Mouse (Mus musculus) heart, postnatal 0 days (tissue): ENCODE results near the gene Tbl1x. TPM values are rescaled to one million over a fixed set of nuclear protein-coding genes. Genes with fewer than 3 reads are reported as not detected.
A peak's percentile ranks its signal among the peaks of the same experiment; 100 is the strongest.

Source experiments
- ATAC-seq: fragments of 200-750 bp; cut with Nextera tagmentation; 2 replicates; pipeline ENCODE4 v1.8.0; 2017; ENCODE audit warnings: low read depth, moderate number of reproducible peaks, moderate library complexity; ENCODE audit not compliant: insufficient read depth
- DNase-seq: peaks from one replicate; pipeline ENCODE4 v3.0.0-alpha.2; 2016; ENCODE audit warnings: low spot score
- H3K27ac ChIP-seq: fragments of 300-500 bp; sonication (generic); 2 replicates; pipeline ENCODE4 v1.5.1; 2014; ENCODE audit warnings: low read depth, mild to moderate bottlenecking
- H3K27me3 ChIP-seq: fragments of 300-500 bp; sonication (generic); 2 replicates; pipeline ENCODE4 v1.6.1; 2014; ENCODE audit warnings: low read length, mixed read lengths; ENCODE audit not compliant: control insufficient read depth, insufficient read depth
- H3K36me3 ChIP-seq: fragments of 300-500 bp; sonication (generic); replicated peaks from 2 replicates; pipeline ENCODE4 v1.6.1; 2014; ENCODE audit warnings: low read length, mixed read lengths; ENCODE audit not compliant: control insufficient read depth, insufficient read depth
- H3K4me1 ChIP-seq: fragments of 300-500 bp; sonication (generic); 2 replicates; pipeline ENCODE4 v1.6.1; 2014; ENCODE audit warnings: antibody characterized with exemption; ENCODE audit not compliant: control insufficient read depth, insufficient read depth
- H3K4me2 ChIP-seq: fragments of 300-500 bp; sonication (generic); 2 replicates; pipeline ENCODE4 v1.6.1; 2014; ENCODE audit warnings: low read depth, mild to moderate bottlenecking, low read length, moderate library complexity
- H3K4me3 ChIP-seq: fragments of 300-500 bp; sonication (generic); 2 replicates; pipeline ENCODE4 v1.5.1; 2014; ENCODE audit warnings: low read depth, low read length
- H3K9ac ChIP-seq: fragments of 300-500 bp; sonication (generic); replicated peaks from 2 replicates; pipeline ENCODE4 v1.6.1; 2014; ENCODE audit warnings: low read depth, low read length, mixed read lengths
- H3K9me3 ChIP-seq: fragments of 300-500 bp; sonication (generic); replicated peaks from 2 replicates; pipeline ENCODE4 v1.6.1; 2016; ENCODE audit warnings: low read length; ENCODE audit not compliant: control insufficient read depth
- CTCF ChIP-seq: IDR thresholded peaks from 2 replicates; pipeline ENCODE4 v1.5.1; 2016; ENCODE audit warnings: antibody characterized with exemption, control low read depth, low read depth
- EP300 ChIP-seq: IDR thresholded peaks from 2 replicates; pipeline ENCODE4 v1.6.1; 2016; ENCODE audit warnings: antibody characterized with exemption, low read depth
- WGBS: fragments of 180-500 bp; shearing (Covaris S2); extraction: QIAGEN DNeasy Blood & Tissue Kit; methylation state at CpG from one replicate; pipeline ENCODE4 v1.1.7; 2014; 5-methylcytosine and 5-hydroxymethylcytosine counted together
- polyA plus RNA-seq: library from polyadenylated mRNA; unstranded; fragments of >200 nt; fragmentation: Nextera tagmentation; extraction: Ambion mirVana; gene quantifications from 2 replicates; pipeline ENCODE4 v1.2.1, GENCODE M21; 2015
- total RNA-seq: library from RNA; depleted of rRNA; stranded (reverse); fragments of >200 nt; gene quantifications from 2 replicates; pipeline ENCODE4 v1.2.3, GENCODE M21; 2014; ENCODE audit warnings: low replicate concordance

The Tbl1x gene
- total and polyA plus RNA-seq, 2 experiments from 2014 or later, result 34.1 to 64.4 TPM

DNA sequence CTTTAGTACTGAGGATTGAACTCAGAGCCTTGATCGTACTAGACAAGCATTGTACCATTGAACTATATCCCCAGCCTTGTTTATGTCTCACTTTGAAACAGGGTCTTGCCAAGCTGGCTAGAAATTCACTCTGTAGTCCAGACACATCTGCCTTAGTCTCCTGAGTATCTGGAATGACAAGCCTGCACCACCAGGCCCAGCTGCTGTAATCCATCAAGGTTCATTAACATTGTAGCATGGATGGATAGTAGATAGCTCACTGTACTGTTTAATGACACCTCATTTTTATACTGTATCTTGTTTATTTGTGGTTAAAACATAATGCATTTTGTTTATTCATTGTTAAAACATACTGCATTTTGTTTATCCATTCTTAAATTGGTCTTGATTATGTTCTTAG, 62.9 kb downstream of the Tbl1x start:
- Histone ChIP-seq H3K27me3 (no peaks in the 10 kb centered on the region), H3K4me2 (no peak overlapping the region), H3K9me3 (no peaks in the 10 kb centered on the region), H3K4me1 (peaks cover 6% of the 10 kb centered on the region; the same call in 1 of the 2 replicates), H3K27ac (no peak overlapping the region), H3K9ac (no peak overlapping the region), H3K4me3 (no peak overlapping the region), H3K36me3 (no peaks in the 10 kb centered on the region)
- WGBS, result 80% methylated on average over 1 of the region's 1 CpGs
- TF ChIP-seq CTCF (no peak), EP300 (no peak)
- DNase-seq (no peak), ATAC-seq (no peak)

DNA sequence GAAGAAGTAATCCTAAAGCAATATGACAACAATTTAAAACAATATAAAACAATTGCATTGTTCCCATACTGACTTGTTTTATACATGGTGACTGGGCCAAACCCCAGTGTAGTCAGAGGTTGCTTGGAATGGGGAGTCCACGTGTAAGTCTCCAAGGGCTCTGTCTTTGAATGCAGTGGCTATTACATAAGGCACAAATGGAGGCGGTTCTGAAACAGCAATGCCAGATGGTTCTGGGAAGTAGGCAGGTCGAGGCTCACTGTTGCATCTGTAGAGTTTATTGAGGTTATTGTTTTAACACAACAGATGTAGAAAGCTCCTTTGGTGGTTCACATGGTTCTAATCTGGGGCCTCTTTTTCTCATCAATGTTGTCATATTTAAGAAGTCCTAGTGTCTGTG, 66.3 kb downstream of the Tbl1x start:
- H3K9ac ChIP-seq, result no peak overlapping the region
- no peak for TF ChIP-seq EP300
- no peak for TF ChIP-seq CTCF
- DNase-seq, result no peak
- H3K4me1 ChIP-seq, result peaks cover 9% of the 10 kb centered on the region
- WGBS, result 70% methylated on average over 3 of the region's 3 CpGs
- H3K4me2 ChIP-seq, result no peak overlapping the region
- H3K27me3 ChIP-seq, result no peaks in the 10 kb centered on the region
- no peak for ATAC-seq
- H3K27ac ChIP-seq, result no peak overlapping the region
- no peaks in the 10 kb centered on the region for H3K36me3 ChIP-seq
- no peaks in the 10 kb centered on the region for H3K9me3 ChIP-seq
- no peak overlapping the region for H3K4me3 ChIP-seq

DNA sequence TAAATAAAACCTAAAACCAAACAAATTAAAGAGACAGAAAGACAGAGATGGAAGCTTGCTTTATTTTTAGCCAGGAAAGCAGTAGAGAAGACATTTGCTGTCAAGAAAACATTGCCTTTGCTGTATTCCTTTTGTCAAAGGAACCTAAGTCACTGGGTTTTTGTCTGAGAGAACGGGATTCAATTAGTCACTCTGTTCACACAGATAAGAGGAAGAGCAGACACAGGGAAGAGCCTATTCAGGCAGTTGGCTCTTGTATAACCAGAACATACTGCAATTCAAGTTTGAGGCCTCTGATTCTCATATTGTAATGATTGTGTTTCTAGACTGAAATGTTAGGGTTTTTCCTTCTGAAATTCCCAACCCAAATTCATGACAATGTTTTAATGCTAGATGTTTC, 67.4 kb downstream of the Tbl1x start:
- DNase-seq (no peak), ATAC-seq (no peak)
- Histone ChIP-seq H3K36me3 (no peaks in the 10 kb centered on the region), H3K4me3 (no peak overlapping the region), H3K4me2 (no peak overlapping the region), H3K9ac (no peak overlapping the region), H3K27ac (peak overlapping the region; percentile 13; the same call in 1 of the 2 replicates), H3K27me3 (no peaks in the 10 kb centered on the region), H3K4me1 (peaks cover 9% of the 10 kb centered on the region), H3K9me3 (no peaks in the 10 kb centered on the region)
- TF ChIP-seq EP300, result no peak
- TF ChIP-seq CTCF, result no peak
- WGBS, result 41% methylated on average over 1 of the region's 1 CpGs

DNA sequence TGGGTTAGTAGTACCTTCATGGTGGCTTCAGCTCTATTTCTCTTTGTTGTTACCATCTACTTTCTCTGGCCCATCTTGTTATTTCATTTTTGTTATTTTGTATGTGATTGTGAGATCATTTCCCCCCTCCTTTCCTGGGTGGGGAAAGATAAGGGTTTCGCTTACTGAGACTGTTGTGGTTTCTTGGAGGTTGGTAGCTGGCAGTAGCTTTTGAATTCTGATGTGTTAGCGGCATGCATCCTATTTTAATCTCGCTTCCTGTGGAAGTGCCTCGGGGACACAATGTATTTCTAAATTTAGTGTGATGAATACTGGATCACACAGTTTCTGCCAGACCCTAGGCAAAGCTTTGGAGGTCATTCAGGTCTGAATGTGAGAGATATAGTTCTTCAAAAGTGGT, 69.2 kb downstream of the Tbl1x start:
- Histone ChIP-seq H3K27ac (peak overlapping the region; percentile 79), H3K9me3 (no peaks in the 10 kb centered on the region), H3K4me3 (no peak overlapping the region), H3K27me3 (no peaks in the 10 kb centered on the region), H3K4me2 (0 out of 2 replicates have a peak overlapping the region, but pooled peaks have one; percentile 21), H3K36me3 (no peaks in the 10 kb centered on the region), H3K9ac (no peak overlapping the region), H3K4me1 (peaks cover 9% of the 10 kb centered on the region)
- peak; percentile 47; the same call in 1 of the 2 replicates for ATAC-seq
- WGBS, result 19% methylated on average over 4 of the region's 4 CpGs
- DNase-seq, result peak; percentile 47
- no peak for TF ChIP-seq EP300
- TF ChIP-seq CTCF, result no peak

DNA sequence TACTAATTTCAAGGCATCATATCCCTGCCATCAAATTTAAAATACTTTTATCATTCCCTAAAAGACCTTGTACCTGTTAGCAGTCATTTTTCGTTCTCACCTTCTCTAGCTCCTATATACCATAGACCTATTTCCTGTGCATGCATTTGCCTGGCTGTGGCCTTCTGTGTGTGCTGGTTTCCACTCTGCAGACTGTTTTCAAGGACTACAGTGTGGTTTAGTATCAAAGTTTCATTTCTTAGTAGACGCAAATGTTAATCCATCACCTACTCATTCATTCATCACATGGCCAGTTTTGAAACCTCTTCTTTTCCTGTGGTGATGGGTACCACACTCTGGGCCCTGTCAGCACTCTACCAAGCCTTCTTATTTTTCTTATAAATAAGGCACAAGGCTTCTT, 75.2 kb downstream of the Tbl1x start:
- Histone ChIP-seq H3K27me3 (no peaks in the 10 kb centered on the region), H3K4me2 (no peak overlapping the region), H3K27ac (no peak overlapping the region), H3K36me3 (no peaks in the 10 kb centered on the region), H3K9me3 (no peaks in the 10 kb centered on the region), H3K4me3 (no peak overlapping the region), H3K9ac (no peak overlapping the region), H3K4me1 (no peaks in the 10 kb centered on the region)
- ATAC-seq (no peak), DNase-seq (no peak)
- 88% methylated on average over 2 of the region's 2 CpGs for WGBS
- TF ChIP-seq CTCF (no peak), EP300 (no peak)

DNA sequence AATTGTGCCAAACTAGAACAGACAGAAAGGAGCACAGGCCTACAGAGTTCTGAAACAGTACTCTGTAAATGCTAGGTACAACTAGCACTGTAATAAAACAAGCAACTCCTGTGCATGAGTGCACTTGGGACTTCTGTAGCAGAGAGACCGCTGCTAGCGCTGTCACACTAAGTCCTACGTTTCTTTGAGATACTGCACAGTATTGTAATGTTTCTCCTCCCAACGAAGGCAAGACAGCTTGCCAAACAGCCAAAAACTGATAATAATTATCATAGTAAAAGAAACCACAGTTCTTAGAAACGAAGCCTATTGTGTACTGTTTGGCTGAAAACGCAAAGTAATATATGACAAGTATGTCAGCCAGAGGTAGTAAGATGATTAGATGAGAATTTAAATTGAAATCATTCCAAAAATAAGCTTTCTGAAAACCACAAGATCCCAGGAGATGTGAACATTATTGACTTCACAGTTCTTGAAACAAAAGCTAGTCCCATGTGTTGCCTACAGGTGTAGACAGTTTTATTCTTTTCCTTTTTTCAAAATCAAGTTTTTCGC, 83.9 kb downstream of the Tbl1x start:
- H3K36me3 ChIP-seq, result no peaks in the 10 kb centered on the region
- no peak overlapping the region for H3K4me3 ChIP-seq
- TF ChIP-seq CTCF (no peak), EP300 (no peak)
- H3K4me1 ChIP-seq, result no peaks in the 10 kb centered on the region
- no peaks in the 10 kb centered on the region for H3K9me3 ChIP-seq
- WGBS, result 52% methylated on average over 7 of the region's 7 CpGs
- ATAC-seq (no peak), DNase-seq (no peak)
- no peak overlapping the region for H3K9ac ChIP-seq
- no peak overlapping the region for H3K27ac ChIP-seq
- H3K4me2 ChIP-seq, result no peak overlapping the region
- H3K27me3 ChIP-seq, result no peaks in the 10 kb centered on the region
